Mouse (Mus musculus): ENCODE measurements around the gene Olfr923. TPM values are rescaled to one million over a fixed set of nuclear protein-coding genes. Genes with fewer than 3 reads are reported as not detected.
"Not testable (repeated sequence)": the region's sequence is repeated elsewhere in the genome, so short reads cannot be mapped to it uniquely, and the experiment has no call there.

Gene Olfr923
- polyA plus RNA-seq (2015; fragmentation: Nextera tagmentation; extraction: Ambion mirVana), result not detected in 2 replicates

DNA sequence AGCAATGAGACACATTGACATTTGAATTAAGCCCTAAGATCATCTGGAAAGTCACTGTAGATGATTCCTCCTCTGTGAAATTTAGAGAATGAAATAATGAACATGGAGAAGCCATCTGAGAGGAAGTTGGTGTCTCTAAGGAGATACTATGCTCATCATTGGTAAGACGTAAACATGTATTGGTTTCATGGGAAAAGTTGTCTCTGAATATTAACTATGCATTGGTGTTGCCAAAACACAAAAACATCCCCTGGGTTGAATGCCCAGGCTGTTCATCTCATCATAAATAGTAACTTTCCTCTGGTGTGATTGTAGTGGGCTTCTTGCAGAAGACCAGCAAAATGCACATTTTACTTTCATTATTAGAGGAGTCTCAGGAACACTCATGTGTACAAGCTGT, at the start of gene Olfr923:
Gene Olfr923, plus strand, starts transcription at position 301 of the 400 bp plus-strand sequence.
- ATAC-seq (ENCODE audit: insufficient read depth, low FRiP score, low read depth), result no peak
- Histone ChIP-seq H3K9me3 (no peaks in the 10 kb centered on the region), H3K9ac (no peak within 1 kb of the TSS), H3K4me2 (no peak within 1 kb of the TSS), H3K4me1 (no peaks in the 10 kb centered on the region), H3K4me3 (replicated peaks) (no peak within 1 kb of the TSS), H3K27ac (no peak within 1 kb of the TSS), H3K27me3 (replicated peaks) (no peaks in the 10 kb centered on the region), H3K36me3 (no peaks in the 10 kb centered on the region)
- 77% methylated on average over 1 of the region's 1 CpGs for WGBS

DNA sequence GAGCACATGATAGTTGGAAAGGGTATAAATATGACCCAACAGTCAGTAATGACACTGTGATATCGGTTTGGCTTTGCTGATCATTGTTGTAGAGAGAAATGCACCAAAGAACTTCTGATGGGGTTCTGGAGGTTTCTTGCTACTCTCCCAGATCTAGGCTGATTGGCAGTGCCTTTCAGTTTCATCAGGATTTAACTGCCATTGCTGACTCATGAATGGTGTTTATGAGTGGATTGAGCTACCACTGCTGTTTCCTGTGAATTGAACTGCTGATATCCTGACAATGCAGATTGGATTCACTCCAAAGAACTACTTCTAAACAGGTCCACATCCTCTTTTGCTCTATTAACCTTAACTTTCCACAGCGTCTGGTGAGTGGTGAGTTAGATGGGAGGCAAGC, 33.7 kb upstream of the Olfr923 start:
- no peaks in the 10 kb centered on the region for H3K9me3 ChIP-seq
- H3K27me3 ChIP-seq (replicated peaks), result no peaks in the 10 kb centered on the region
- no peaks in the 10 kb centered on the region for H3K4me1 ChIP-seq
- no peak for ATAC-seq (ENCODE audit: insufficient read depth, low FRiP score, low read depth)
- 86% methylated on average over 2 of the region's 2 CpGs for WGBS
- H3K27ac ChIP-seq, result no peak overlapping the region
- H3K36me3 ChIP-seq, result no peaks in the 10 kb centered on the region
- H3K4me2 ChIP-seq, result no peak overlapping the region
- no peak overlapping the region for H3K4me3 ChIP-seq (replicated peaks)
- no peak overlapping the region for H3K9ac ChIP-seq

DNA sequence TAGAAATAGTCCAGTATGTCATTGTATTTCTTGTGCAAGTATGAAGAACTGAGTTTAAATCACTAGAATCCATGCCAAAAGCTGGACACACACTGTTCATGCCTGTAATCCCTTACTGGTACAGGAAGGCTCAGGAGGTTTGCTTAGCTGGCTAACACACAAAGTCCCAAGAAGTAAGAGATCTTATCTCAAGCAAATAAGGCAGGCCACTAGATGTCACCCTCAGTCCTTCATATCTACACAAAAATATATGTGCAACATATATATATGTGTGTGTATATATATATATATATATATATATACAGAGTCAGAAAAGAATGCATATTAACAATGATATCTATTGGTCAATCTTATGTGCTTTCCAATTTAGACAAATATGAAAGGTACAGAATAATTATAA, 20.6 kb upstream of the Olfr923 start:
- no peak for ATAC-seq (ENCODE audit: insufficient read depth, low FRiP score, low read depth)
- Histone ChIP-seq H3K27me3 (replicated peaks) (no peaks in the 10 kb centered on the region), H3K9ac (no peak overlapping the region), H3K9me3 (no peaks in the 10 kb centered on the region), H3K4me2 (no peak overlapping the region), H3K27ac (no peak overlapping the region), H3K36me3 (no peaks in the 10 kb centered on the region), H3K4me3 (replicated peaks) (no peak overlapping the region), H3K4me1 (no peaks in the 10 kb centered on the region)

DNA sequence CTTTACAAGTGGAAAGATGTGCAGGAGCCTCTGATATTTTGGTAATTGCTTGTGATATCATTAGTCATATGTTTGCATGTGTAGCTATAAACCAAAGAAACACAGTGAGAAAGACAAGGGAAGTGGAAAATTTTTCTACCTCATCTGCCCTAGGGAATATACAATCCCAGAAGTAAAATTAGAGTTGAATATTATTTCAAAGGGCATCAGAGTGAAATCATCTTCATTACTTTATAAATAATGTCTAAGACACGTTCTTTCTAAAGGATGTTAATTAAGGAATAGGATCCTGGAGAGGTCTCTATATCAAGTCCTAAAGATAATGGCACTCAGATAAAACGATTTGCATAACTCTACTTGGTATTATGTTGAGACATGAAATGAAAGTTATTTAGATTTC, 12.0 kb upstream of the Olfr923 start, which contains the start of gene Olfr922:
Gene Olfr922, plus strand, starts transcription at position 301 of the 400 bp plus-strand sequence.
- no peak within 1 kb of the TSS for H3K27ac ChIP-seq
- ATAC-seq (ENCODE audit: insufficient read depth, low FRiP score, low read depth), result no peak
- no peaks in the 10 kb centered on the region for H3K9me3 ChIP-seq
- no peak within 1 kb of the TSS for H3K9ac ChIP-seq
- no peak within 1 kb of the TSS for H3K4me2 ChIP-seq
- no peaks in the 10 kb centered on the region for H3K36me3 ChIP-seq
- no peaks in the 10 kb centered on the region for H3K27me3 ChIP-seq (replicated peaks)
- H3K4me1 ChIP-seq, result no peaks in the 10 kb centered on the region
- WGBS, result 62% methylated on average over 2 of the region's 2 CpGs
- no peak within 1 kb of the TSS for H3K4me3 ChIP-seq (replicated peaks)

DNA sequence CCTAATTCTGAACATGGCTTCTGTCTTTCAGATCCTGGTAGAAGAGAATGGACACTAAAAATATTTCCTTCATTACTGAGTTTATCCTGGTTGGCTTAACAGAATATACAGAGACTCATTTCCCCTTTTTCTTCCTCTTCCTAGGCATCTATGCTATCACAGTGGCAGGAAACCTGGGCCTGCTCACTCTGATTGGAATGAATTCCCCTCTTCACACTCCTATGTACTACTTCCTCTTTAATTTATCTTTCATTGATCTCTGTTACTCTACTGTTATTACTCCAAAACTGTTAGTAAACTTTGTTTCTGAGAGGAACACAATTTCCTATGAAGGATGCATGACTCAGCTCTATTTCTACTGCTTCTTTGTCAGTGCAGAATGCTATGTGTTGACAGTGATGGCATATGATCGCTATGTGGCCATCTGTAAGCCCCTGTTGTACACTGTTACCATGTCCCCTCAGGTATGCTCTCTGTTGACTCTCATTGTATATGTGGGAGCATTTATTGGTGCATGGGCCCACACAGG, 10.8 kb upstream of the Olfr923 start:
- Histone ChIP-seq H3K4me3 (replicated peaks) (no peak overlapping the region), H3K4me1 (no peaks in the 10 kb centered on the region), H3K9me3 (no peaks in the 10 kb centered on the region), H3K27me3 (replicated peaks) (no peaks in the 10 kb centered on the region), H3K36me3 (no peaks in the 10 kb centered on the region), H3K4me2 (no peak overlapping the region), H3K9ac (no peak overlapping the region), H3K27ac (no peak overlapping the region)
- WGBS, result 84% methylated on average over 1 of the region's 1 CpGs
- ATAC-seq (ENCODE audit: insufficient read depth, low FRiP score, low read depth), result no peak

DNA sequence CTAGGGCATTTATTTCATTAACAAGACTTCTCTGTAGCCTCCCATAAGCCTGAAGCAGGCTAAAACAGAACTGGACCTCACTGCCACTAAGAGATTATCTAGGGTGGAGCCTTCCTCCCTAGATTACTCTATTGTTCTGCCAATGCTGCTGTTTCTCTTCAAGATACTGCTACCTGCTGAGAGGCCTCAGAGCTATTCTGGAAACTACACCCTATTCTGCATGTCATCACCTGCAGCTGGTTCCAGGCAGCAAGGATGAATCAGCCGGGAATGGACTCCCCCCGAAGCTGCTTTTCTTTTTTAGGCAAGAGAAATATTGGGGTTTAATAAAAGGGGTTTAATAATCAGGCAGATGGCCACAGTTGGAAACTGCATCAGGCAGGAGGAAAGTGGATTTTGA, 6.7 kb downstream of the Olfr923 start:
- Histone ChIP-seq H3K4me1 (no peaks in the 10 kb centered on the region), H3K9me3 (no peaks in the 10 kb centered on the region), H3K4me2 (no peak overlapping the region), H3K4me3 (replicated peaks) (no peak overlapping the region), H3K27me3 (replicated peaks) (no peaks in the 10 kb centered on the region), H3K9ac (no peak overlapping the region), H3K27ac (no peak overlapping the region), H3K36me3 (no peaks in the 10 kb centered on the region)
- ATAC-seq (ENCODE audit: insufficient read depth, low FRiP score, low read depth), result no peak
- WGBS, result 79% methylated on average over 2 of the region's 2 CpGs

DNA sequence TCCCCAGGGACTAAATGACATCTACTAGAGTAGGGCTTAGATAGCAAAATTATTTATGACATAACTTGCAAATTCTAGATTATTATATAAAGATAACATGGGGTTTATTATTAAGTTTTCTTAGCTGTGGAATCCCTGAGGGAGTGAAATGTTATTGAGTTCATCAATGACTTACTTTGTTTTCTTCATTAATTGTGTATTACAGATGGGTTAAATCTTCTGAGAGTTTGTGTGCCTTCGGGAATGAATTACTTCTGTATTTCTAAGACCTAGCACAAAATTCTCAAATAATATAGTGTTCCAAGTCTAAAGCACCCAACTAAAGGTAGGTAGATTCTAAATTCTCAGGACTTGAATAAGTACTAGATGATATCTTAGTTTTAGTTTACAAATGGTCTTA, 17.8 kb downstream of the Olfr923 start, which contains the start of gene Olfr924:
Gene Olfr924, plus strand, starts transcription at position 301 of the 400 bp plus-strand sequence.
- no peak for ATAC-seq (ENCODE audit: insufficient read depth, low FRiP score, low read depth)
- 80% methylated on average over 1 of the region's 1 CpGs for WGBS
- H3K9me3 ChIP-seq, result no peaks in the 10 kb centered on the region

DNA sequence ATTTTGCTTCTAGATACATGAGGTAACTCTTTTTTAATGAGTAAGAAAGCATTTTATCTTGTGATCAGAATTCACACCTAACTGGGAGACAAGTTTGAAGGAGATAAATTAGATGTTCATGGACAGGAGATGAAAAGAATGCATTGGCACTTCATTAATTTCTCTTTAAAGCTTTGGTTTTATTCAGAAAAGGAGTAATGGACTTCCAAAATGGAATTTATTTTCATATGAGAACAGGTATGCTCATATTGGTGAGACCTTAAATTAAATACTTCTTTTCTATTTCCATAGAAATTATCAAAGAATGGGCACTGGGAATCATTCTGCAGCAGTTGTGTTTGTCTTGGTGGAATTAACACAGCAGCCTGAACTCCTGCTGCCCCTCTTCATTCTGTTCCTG, 28.4 kb downstream of the Olfr923 start, which contains the start of gene Olfr26:
Gene Olfr26, plus strand, starts transcription at position 301 of the 400 bp plus-strand sequence.
- H3K9ac ChIP-seq, result no peak within 1 kb of the TSS
- H3K4me2 ChIP-seq, result no peak within 1 kb of the TSS
- H3K4me1 ChIP-seq, result no peaks in the 10 kb centered on the region
- H3K36me3 ChIP-seq, result no peaks in the 10 kb centered on the region
- no peak for ATAC-seq (ENCODE audit: insufficient read depth, low FRiP score, low read depth)
- no peaks in the 10 kb centered on the region for H3K9me3 ChIP-seq
- no peak within 1 kb of the TSS for H3K27ac ChIP-seq
- no peak within 1 kb of the TSS for H3K4me3 ChIP-seq (replicated peaks)
- H3K27me3 ChIP-seq (replicated peaks), result no peaks in the 10 kb centered on the region

More for the DNA sequence above, 17.8 kb downstream of the Olfr923 start, which contains the start of gene Olfr924:
- H3K27ac ChIP-seq, result no peak within 1 kb of the TSS
- H3K27me3 ChIP-seq (replicated peaks), result no peaks in the 10 kb centered on the region
- H3K36me3 ChIP-seq, result no peaks in the 10 kb centered on the region
- H3K4me1 ChIP-seq, result no peaks in the 10 kb centered on the region
- no peak within 1 kb of the TSS for H3K4me2 ChIP-seq
- no peak within 1 kb of the TSS for H3K4me3 ChIP-seq (replicated peaks)
- H3K9ac ChIP-seq, result no peak within 1 kb of the TSS

DNA sequence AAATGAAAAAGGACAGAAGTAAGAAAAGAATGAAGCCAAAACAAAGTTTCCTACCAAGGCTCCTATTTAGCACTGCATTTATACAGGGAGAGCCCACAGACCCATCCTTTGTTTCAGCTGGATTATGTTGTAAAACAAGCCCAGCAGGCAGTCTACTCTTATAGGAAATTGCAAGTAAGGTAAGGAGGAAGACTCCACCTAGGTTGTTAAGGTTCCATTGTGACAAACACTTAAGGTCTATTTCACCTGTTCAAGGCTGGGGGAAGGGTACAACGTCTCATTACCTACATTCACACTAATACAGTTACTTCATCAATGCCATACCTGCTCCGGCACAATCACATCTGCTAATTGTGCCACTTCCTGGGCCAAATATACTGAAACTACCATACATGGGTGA, 48.5 kb downstream of the Olfr923 start:
- H3K27ac ChIP-seq; H3K27me3 ChIP-seq (replicated peaks); H3K4me3 ChIP-seq (replicated peaks); H3K9me3 ChIP-seq; H3K4me2 ChIP-seq; H3K36me3 ChIP-seq; H3K9ac ChIP-seq; ATAC-seq (ENCODE audit: insufficient read depth, low FRiP score, low read depth); H3K4me1 ChIP-seq: not testable (repeated sequence)
- WGBS, result 56% methylated on average over 2 of the region's 2 CpGs

DNA sequence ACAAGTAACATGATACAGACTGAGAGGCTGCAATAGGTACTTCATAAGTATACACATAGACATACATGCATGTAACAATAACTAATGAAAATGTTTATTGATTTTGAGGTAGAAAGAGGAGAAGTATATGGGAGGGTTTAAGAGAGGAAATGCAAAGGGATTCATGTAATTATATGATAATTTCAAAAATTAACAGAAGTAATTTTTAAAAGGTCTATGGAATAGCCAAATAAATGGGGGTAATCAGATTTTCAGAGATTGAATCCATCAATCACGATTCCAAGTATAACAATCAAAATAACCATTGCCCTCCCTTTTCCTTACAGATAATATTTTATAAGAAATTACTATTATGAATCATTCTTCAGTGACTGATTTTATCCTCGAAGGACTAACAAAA, 50.5 kb downstream of the Olfr923 start, which contains the start of gene Olfr926:
Gene Olfr926, plus strand, starts transcription at position 301 of the 400 bp plus-strand sequence.
- ATAC-seq (ENCODE audit: insufficient read depth, low FRiP score, low read depth), result no peak
- Histone ChIP-seq H3K4me1 (no peaks in the 10 kb centered on the region), H3K4me3 (replicated peaks) (no peak within 1 kb of the TSS), H3K4me2 (no peak within 1 kb of the TSS), H3K9me3 (no peaks in the 10 kb centered on the region), H3K27me3 (replicated peaks) (no peaks in the 10 kb centered on the region), H3K36me3 (no peaks in the 10 kb centered on the region), H3K27ac (no peak within 1 kb of the TSS), H3K9ac (no peak within 1 kb of the TSS)
- WGBS, result 77% methylated on average over 2 of the region's 2 CpGs

Other genes starting within 250 kb of the Olfr923 start
- gene Olfr912, start 246.4 kb upstream of the Olfr923 start, polyA plus RNA-seq (2015; fragmentation: Nextera tagmentation; extraction: Ambion mirVana), result not detected in 2 replicates
- gene Olfr913, start 233.8 kb upstream of the Olfr923 start, polyA plus RNA-seq (2015; fragmentation: Nextera tagmentation; extraction: Ambion mirVana), result not detected in 2 replicates
- not detected in 2 replicates for gene Olfr914, start 221.4 kb upstream of the Olfr923 start, polyA plus RNA-seq (2015; fragmentation: Nextera tagmentation; extraction: Ambion mirVana)
- not detected in 2 replicates for gene Olfr916, start 166.7 kb upstream of the Olfr923 start, polyA plus RNA-seq (2015; fragmentation: Nextera tagmentation; extraction: Ambion mirVana)
- not detected in 2 replicates for gene Olfr917, start 160.7 kb upstream of the Olfr923 start, polyA plus RNA-seq (2015; fragmentation: Nextera tagmentation; extraction: Ambion mirVana)
- not detected in 2 replicates for gene Olfr918, start 151.9 kb upstream of the Olfr923 start, polyA plus RNA-seq (2015; fragmentation: Nextera tagmentation; extraction: Ambion mirVana)
- not detected in 2 replicates for gene Olfr919, start 122.9 kb upstream of the Olfr923 start, polyA plus RNA-seq (2015; fragmentation: Nextera tagmentation; extraction: Ambion mirVana)
- gene Vwa5a, start 108.3 kb upstream of the Olfr923 start, polyA plus RNA-seq (2015; fragmentation: Nextera tagmentation; extraction: Ambion mirVana), result 21.5 and 21.9 TPM in 2 replicates
- 0.04 and 0.08 TPM in 2 replicates for gene Olfr920, start 74.2 kb upstream of the Olfr923 start, polyA plus RNA-seq (2015; fragmentation: Nextera tagmentation; extraction: Ambion mirVana)
- not detected in 2 replicates for gene Olfr921, start 53.5 kb upstream of the Olfr923 start, polyA plus RNA-seq (2015; fragmentation: Nextera tagmentation; extraction: Ambion mirVana)
- gene Olfr922, start 11.9 kb upstream of the Olfr923 start, polyA plus RNA-seq (2015; fragmentation: Nextera tagmentation; extraction: Ambion mirVana), result not detected in 2 replicates
- gene Olfr924, start 17.9 kb downstream of the Olfr923 start, polyA plus RNA-seq (2015; fragmentation: Nextera tagmentation; extraction: Ambion mirVana), result not detected in 2 replicates
- not detected in 2 replicates for gene Olfr26, start 28.5 kb downstream of the Olfr923 start, polyA plus RNA-seq (2015; fragmentation: Nextera tagmentation; extraction: Ambion mirVana)
- gene Olfr926, start 50.6 kb downstream of the Olfr923 start, polyA plus RNA-seq (2015; fragmentation: Nextera tagmentation; extraction: Ambion mirVana), result not detected in 2 replicates
- not detected in 2 replicates for gene Olfr930, start 103.3 kb downstream of the Olfr923 start, polyA plus RNA-seq (2015; fragmentation: Nextera tagmentation; extraction: Ambion mirVana)
- gene Olfr933, start 145.8 kb downstream of the Olfr923 start, polyA plus RNA-seq (2015; fragmentation: Nextera tagmentation; extraction: Ambion mirVana), result not detected in 2 replicates
- not detected in 2 replicates for gene Olfr934, start 161.8 kb downstream of the Olfr923 start, polyA plus RNA-seq (2015; fragmentation: Nextera tagmentation; extraction: Ambion mirVana)
- gene Olfr935, start 173.1 kb downstream of the Olfr923 start, polyA plus RNA-seq (2015; fragmentation: Nextera tagmentation; extraction: Ambion mirVana), result not detected in 2 replicates
- gene Olfr146, start 196.8 kb downstream of the Olfr923 start, polyA plus RNA-seq (2015; fragmentation: Nextera tagmentation; extraction: Ambion mirVana), result not detected in 2 replicates
- gene Olfr937, start 238.4 kb downstream of the Olfr923 start, polyA plus RNA-seq (2015; fragmentation: Nextera tagmentation; extraction: Ambion mirVana), result not detected in 2 replicates